Mouse (Mus musculus) adrenal gland, adult (tissue): Measurements from ENCODE around the gene Tfap2a.

ENCODE experiments used
- DNase-seq, 2 experiments: peaks; one replicate each; pipeline ENCODE4 v3.0.0; 2022 to 2023; ENCODE audit warnings: low spot score in 1 of 2; ENCODE audit not compliant: inconsistent age in 2 of 2

Tfap2a gene

DNA sequence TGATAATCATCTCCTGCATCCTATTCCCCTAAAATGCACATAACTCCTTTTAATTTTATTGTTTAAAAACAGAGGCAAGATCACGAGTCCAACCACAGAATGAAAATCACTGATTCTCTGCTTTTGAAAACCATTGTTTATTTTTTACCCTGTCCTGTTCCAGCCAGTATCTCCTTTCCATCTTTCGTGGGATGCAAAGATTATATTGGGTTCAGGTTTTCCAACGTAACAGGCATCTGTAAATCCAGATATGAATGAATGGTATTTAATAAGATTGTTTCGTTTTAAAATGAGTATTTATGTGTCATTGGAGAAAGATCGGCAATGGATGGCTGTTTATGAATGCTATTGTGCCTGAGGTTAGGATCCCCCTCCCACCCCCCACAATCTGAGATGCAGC, 24.5 kb downstream of the Tfap2a start:
- no peak for DNase-seq

DNA sequence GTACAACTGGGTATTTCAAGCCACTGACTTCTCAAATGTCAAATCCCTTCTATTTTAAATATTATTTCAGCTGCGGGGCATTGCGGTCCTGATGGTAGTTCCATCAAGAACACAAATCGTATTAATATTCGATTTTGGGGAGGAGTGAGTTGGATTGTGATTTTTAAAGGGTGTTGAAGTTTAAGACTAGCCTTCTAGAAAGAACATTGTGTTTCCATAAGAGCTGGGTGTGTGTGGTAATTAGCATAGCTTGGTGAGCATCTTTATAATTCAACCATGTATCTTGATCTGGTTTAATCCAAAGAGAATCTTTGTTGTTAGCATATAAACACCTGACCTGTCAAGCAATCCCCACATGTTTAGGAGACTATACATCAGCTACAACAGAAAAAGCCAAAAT, 24.9 kb downstream of the Tfap2a start:
- no peak for DNase-seq

DNA sequence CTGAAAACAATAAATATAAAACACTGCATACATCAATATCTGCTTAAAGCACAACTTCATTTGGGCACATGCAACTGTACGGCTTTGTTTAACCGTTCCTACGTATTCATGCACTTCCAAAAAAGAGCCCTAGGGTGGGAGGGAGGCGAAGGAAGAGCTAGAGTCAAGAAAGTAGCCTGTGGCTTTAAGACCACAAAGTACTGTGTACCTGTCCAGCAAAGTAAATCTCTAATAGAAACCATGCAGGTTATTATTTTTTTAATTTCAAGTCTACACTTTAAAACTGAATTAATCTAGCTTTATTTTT, 25.7 kb downstream of the Tfap2a start:
- DNase-seq = no peak

DNA sequence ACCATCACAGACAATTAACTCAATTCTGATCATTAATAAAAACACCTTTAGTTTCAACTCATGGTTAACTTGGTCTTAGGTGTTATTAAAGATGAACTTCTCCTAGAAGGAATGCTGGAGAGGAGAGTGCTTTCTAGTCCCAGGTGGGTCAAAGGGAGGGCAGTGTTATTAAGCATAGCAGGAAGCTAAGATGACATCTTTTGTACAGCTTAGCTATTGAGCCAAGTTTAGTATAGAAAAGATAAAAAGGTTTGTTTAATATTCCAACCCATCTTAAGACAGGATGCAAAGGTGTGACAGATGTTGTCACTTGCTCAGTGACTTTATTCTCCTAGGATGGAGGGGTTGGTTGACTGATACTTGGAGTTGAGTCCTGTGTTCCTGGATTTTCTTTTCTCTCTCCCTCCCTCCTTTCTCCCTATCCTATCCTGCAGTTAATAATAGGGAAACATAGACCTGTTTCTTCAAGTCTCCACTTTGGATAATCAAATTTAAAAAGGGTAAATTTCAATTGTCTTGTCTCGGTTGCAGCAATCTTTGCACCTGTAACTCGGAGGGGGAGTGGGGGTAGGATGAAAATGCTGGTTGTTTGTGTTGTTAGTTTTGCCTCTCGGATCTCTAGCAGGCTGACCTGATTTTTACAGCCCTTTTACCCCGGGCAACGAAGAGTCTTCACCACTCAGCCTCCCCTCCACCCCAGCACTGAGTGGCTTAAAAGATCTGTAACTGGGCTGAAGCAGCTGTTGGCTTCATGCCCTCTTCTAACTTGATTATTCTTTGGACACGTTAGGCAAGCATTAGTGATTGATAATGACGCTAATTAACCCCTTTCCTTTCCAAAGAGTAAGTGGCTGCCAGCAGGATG, 26.3 kb downstream of the Tfap2a start:
- DNase-seq = no peak

DNA sequence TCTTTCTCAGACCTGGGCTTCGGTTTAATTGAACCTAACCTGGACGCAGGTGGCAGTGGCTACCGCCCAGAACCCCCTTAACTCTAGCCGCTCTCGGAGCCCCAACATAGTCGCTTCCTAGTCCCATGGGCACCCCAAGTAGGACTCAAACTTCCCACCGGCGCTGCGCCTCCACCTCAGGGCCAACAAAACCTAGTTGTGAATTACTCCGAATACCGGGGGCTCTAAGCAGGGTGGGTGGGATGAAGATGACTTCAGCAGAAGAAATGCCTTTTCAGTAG, 28.2 kb downstream of the Tfap2a start:
- no peak for DNase-seq

DNA sequence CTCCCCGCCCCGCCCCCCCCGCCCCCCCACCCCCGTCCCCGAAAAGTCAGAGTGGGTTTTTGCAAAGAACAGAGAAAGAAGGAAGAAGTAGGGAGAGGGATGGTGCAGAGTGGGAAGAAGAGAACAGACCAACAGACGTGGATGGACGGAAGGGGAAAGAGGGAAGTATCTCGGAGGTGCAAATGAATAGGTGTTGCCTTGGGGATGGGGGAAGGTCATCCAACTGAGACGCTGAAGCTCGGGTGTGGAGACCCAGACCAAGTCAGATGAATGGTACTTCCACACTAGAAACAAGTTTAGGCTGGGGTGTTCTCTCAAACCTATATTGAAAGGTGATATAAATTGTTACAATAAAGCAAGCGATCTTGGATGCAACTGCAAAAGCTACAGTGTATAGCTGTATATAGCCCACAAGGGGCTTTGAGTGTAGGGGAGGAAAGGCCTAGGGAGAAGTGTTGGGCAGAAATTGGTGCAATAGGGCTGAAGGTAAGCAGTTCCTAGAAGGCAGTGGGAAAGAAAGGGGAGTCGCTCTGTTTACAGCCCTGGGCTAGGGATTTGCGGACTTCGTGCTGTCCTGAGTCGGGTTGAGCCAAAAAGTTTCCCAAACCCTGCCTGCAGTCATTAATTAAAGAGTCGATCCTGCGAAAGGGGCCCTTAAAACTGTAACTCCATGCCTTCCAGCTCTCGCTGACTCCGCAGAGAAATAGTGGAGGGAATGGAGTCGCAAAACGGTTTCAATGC, 28.7 kb downstream of the Tfap2a start:
- no peak for DNase-seq

DNA sequence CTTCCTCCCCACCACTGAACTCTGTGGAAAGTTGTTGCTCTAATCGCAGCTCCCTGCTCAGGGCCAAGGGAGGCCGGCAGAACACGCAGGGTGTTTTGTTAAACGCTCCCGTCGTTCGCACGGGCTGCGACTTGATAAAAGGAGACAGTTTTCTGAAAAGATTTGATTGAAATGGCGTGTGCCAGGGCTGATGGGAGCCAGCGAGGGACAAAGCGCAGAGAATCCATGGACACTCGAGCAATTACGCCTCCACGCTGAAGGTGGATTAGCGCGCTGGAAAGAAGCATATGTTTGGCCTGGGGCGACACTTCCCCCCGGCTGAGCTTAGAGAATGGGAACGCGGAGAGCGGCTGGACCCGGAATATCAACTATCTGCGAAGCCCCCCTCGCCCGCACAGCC, 29.3 kb downstream of the Tfap2a start:
- DNase-seq = no peak

DNA sequence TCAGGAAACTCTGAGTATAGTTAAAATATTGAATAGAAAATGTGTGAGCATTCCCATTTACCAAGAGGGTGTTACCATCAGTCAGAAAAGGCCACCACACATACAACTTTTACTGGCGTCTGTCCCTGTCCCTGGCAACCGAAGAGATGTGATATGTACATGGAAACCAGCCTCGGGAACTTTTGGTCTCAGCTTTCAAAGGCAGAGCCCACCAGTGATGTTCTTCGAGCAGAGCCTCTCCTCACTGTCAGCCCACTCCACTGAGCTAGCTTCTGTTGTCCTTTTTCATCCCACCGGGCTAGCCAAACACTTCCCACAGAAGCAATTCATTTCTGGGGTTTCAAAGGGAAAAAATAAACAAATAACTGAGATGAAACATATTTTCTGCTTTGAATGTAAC, 29.9 kb downstream of the Tfap2a start:
- DNase-seq = no peak

DNA sequence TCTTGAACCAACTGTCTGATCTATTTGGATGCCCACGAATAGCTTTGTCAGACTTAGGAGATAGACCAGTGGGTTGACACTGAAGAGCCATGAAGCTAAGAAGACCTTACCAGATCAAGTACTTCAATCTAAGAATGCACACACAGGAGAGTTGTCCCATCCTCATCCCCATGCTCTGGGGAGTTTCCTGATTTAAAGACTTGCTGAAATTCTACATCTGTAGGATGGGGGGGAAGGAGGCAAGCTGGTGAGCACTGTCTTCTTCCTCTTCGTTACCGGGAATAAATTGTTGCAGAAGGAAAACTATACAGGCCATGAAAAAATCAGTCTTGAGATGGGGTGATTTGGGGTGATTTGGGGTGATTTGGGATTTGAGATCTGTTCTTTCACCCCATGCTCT, 30.5 kb downstream of the Tfap2a start:
- no peak for DNase-seq

DNA sequence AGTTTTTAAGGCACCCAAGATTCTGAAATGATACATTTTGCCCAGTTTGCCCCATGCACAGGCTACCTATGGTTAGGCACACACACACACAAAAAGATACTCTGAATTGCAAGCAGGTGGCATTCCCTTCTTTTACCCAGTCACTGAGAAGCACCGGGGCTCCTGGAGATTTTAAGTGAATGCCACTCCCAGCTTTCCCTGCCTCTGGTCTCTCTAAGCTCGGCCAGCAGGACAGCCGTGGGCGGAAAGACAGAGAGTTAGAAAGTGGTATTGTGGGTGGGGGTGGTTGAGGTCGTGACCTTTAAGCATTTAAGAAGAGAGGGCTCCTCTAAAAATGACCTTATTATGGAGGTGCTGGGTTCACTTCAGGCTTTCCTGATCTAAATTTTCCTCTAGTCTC, 31.6 kb downstream of the Tfap2a start:
- DNase-seq = no peak

DNA sequence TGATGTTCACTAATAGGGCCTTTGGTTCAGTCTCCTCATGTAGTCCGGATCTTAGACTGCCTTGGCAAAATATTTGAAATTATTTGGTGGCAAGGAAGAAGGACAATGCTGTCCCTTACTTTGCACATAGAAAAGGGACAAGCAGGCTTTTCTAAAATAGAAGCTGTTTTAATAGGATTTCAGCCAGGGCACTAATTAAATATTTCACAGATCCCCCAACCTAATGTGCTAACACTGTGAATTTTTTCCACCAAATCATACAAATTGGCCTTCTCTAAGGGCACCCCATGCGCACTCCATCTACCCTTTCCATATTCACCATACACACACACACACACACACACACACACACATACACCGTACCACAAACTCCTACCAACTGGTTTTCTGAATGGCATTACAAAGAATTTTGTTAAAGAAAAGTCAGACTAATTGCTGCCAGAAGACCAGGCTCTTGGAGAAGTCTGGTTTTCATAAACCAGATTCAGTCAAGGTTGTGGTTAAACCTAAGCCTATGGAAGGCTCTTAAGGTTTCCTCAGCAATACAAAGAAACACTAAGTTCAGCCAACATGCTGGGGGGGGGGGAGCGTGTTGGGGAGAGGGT, 32.3 kb downstream of the Tfap2a start:
- DNase-seq = no peak

DNA sequence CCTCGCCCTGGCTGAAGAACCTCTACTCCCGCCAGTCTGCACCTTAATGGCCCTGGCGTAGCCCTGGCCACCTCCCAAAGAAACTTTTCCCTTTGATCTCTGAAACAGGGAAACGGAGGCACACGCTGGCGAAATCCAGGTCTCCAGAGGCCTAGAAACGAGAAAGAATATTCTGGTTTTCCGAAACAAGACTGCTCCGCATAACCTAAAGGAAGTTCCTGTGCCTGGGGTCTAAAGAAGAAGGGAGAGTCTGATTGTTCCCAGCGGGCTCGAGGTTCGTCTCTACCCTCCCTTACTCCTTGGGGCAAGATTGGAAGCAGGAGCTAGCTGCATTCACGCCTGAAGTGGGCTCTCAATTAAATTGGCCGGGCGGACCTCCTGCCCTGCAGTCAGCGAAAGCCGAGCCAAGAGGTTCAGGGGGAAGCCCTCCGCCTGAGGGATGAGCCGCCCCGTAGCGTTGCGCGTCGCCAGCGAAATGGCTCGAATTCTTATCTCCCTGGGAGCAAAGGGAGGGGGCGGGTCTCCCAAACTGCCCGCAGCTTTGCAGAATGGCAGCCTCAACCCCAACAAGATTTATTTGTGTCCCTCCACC, 33.2 kb downstream of the Tfap2a start:
- no peak for DNase-seq

DNA sequence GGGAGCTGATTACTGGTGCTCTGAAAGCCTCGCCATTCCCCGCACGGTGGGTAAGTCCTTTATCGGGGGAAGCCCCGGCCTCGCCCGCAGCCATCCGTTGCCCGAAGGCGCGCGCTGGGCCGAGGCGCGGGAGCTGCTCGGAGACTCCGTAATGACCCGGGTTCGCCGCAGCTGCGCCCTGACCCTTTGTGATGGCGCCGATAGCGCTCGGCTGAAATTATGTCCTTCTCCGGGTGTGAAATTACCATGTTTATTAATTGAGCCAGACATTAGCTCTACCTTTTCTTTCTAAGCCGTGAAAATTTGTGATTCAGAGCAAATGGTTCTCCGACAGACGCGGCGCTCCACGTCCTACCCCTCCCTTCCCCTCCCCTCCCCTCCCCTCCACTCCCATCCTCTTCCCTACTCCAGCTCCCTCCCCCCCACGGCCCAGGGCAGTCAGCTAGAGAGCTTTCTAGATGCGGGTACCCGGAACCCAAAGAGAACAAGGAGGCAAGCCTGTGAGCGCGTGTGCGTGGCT, 34.1 kb downstream of the Tfap2a start:
- DNase-seq = no peak

DNA sequence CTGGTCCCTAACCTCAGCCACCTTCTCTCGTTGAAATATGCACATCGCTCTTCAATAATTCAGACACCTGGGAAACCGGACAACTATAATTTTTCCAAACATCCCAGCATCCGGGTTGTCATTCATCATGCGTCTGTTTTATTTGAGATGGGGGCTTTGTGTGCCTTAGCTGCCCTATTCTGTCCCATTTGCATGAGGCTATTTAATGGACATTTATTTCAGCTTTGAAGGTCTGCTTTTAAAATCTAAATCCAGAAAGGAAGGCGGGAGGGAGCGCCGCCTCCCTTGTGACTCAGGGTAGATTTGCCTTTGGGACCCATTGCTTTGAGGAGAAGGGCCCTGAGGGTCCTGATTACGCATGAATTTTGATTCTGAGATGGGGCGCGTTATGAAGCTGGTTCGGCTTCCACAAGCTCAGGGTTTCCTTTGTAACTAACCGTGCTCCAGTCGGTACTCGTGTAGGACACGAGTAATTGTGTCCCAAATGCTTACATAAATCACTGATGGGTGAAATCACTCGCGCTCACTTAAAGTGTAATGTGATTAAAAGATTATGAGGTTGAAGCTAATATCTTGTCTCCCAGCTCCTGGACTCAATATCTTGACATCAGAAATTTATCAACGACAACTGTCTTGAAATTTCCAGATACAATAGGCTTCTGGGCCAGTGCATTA, 34.9 kb downstream of the Tfap2a start:
- no peak for DNase-seq

DNA sequence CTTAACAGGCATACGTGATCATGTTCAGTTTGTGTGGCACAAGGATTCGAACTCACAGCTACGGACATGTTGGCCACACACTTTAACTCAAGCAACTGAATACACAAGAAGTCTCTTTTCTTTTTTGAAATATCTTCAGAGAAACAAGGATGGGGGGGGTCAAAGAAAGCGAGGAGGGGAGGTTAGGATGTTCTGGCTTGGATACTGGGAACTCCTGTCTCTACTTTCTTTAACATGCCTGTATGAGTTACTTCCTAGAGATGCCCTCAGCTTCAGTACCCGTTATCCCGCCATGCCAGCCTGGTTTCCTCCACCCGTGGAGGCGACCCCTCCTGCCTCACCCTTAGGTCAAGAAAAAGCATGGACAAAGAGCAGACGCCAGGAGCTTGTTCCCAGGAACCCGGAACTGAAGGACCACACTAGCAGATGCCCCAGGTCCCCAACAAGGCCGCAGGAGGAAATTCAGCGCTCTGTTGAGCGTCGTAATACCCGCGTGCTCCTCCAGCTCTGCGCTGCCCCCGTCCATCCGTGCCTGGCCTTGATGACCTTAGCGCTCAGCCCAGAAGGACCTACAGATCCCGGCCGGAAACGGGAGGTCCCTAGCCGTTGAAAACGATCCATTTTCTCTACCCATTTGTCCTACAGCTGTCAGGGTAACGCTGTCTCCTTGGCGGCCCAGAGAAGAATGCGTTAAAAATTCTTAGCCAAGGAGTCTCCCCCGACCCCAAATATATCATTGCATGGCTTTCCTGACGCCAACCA, 35.6 kb downstream of the Tfap2a start:
- DNase-seq = no peak

DNA sequence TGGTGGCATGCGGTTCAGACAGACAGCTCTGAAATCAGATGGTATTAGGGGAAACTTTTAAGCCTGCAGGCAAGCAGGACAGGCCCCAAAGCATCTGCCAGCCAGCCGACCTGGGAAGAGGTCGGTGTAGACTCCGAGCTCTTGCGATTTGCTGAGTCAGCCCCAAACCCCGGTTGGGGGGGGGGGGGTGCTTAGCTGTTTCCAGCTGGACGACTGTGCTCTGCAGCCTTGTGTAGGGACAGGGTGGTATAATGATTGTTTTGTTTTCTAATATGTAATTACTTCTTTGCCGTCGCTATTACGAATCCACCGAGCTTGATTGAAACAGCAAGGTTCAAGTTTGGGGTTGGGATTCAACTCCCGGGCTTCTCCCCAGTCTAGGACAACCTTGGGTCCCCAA, 36.5 kb downstream of the Tfap2a start:
- no peak for DNase-seq

DNA sequence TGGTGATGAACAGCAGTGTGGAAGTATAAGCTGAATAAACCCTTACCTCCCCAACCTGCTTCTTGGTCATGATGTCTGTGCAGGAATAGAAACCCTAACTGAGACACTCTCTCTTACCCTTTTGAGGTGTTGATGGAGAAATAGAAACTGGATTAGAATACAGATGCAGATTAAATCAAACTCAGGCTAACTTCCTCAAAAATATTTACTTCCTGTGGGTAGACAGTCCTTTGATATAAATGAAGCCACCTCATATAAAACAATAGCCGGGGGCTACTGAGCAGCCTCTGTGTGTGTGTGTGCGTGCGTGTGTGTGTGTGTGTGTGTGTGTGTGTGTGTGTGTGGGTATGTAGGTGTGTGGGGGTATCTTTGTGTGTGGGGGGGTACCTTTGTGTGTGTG, 52.4 kb downstream of the Tfap2a start:
- no peak for DNase-seq

DNA sequence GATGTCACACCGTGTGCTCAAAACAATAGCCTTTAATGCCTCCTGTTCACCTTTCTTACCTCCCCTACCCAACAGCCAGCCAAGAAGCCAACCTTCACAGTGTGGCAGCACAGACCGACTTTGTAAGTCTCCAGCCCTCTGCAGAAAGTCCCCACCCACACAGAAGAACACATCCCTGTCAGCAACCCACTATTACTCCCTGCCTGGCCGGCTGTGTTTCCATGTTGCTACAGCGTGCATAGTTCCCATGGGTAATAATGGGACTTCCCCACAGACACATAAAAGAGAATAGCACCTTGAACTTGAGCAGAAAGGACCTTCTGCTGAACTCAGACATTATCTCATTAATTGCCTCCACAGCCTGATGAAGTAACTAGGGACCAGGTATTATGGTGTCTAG, 61.4 kb downstream of the Tfap2a start:
- no peak for DNase-seq
